Mouse (Mus musculus) neutrophil, adult 65 days (primary cell): ENCODE measurements around the gene Tmem38b. TPM values are rescaled to one million over a fixed set of nuclear protein-coding genes. Genes with fewer than 3 reads are reported as not detected.

Experiments
- total RNA-seq: library from RNA; stranded (reverse); gene quantifications from 2 replicates; pipeline ENCODE4 v1.2.4, GENCODE M21; 2023

The Tmem38b gene
- 58.6 and 85.4 TPM in 2 replicates for total RNA-seq

DNA sequence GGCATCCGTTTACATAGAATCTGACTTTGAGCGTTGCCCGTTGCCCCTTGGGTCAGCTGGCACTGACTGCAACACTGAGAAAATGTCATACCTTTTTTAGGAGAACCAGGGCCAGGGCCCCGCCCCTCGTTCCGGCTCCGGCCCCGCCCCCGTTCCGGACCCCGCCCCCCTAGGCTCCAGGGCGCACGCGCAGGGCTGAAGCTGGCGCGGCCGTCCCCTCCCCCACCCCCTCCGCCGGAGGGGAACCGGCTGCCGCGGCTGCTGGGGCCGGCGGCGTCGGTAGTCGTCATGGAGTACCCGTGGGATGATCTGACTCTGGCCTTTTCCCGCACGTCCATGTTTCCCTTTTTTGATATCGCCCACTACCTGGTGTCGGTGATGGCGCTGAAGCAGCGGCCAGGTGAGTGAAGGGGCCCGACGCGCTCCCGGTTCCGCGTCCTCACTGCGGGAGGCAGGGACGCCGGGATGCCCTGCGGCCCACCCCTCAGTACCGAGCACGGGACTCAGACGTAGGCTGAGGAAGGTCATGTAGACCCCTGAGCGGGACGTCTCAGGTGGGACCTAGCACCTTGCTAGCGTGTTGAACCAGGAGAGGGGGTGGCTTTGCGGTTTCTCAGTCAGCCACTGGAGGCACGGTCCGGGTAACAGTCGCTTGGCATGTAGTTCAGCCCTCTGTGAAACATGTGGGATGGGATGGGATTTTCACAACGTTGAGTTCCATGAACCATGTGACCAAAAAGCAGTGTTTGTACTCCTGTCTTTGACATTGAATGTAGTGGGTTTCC is at the start of gene Tmem38b:
Gene Tmem38b (plus strand): TSS at position 225 of the 785 bp plus-strand sequence.

Other genes with a start within 250 kb of the Tmem38b start
- 1.8 TPM in 2 replicates for gene Fsd1l, start 194.6 kb upstream of the Tmem38b start, total RNA-seq
- 0.98 and 1.3 TPM in 2 replicates for gene Fktn, start 112.0 kb upstream of the Tmem38b start, total RNA-seq
- 0.35 and 0.82 TPM in 2 replicates for gene Tal2, start 46.3 kb upstream of the Tmem38b start, total RNA-seq